Mouse (Mus musculus) retina, postnatal 1 day (tissue): Measurements from ENCODE around the gene Rasl12.
A peak's percentile ranks its signal among the peaks of the same experiment; 100 is the strongest.

Experiments used
- DNase-seq: peaks from one replicate; pipeline ENCODE4 v3.0.0-alpha.2; 2012

Gene Rasl12

DNA sequence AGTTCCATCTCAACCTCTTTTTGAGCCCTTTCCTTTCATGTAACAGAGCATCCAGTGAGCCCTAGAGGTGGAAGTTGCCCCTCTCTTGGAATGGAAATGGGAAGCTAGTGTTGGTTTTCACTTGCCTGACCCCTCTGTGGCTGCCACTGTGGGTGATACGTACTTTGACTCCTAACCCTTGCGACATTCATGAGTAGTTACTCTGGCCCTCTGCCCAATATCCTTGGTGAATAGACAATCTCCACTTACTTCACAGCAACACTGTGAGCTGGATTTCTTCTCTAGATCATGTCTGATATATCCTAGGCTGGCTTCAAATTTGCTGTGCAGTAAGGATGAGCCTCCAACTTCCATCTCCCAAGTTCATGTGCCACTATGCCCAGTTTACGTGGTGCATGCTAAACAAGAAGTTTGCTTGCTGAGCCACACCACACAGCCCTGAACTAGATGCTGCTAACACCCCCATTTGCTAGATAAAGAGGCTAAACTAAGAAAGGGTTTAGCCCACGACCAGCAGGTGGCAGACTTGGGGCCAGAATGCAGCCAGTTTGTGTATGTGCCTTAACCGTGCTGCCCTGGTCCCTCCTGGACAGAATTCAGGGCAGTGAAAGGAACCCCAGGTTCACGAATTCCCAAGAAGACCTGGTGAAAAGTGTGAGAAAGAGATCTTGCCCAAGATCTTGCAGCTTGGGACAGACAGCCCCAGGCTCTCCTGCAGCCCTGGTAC is 5.5 kb upstream of the Rasl12 start:
- peak; percentile 71 for DNase-seq

DNA sequence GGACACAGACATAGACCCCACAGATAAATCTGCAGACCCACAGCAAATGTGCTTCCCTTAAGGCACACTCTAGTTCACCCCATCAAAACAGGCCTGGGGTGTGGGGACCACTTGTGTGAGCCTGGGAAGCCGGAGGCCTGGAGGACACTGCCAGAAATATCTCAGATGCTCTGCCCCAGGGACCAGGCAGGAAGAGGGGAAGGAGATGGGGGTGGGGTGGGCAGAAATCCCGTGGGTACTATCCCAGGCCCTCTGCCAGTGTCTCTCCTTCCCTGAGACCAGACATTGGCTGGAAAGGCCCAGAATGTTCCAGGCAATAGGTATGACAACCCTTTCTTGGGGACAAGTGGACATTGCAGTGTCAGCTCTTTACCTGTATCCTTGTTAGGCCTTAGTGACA is 4.7 kb upstream of the Rasl12 start:
- no peak for DNase-seq

DNA sequence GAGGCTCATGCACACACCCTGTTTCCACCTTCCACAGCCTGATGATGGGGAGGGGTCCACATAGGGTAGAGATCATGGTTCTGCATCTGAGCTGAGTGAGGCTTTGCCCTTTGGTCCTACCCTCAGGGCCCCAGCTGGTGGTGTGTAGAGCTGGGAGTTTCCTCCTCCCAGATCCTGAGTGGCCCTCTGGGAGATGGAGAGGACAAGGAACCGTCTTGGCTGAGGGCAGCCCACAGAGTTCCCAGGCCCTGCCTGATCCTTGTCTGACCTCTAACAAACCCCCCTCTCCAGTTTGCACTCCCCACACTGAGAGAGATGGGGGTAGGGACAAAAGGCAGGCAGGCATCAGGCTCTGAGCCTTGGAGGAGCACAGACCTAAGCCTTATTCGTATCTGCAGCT is 3.9 kb upstream of the Rasl12 start:
- no peak for DNase-seq

DNA sequence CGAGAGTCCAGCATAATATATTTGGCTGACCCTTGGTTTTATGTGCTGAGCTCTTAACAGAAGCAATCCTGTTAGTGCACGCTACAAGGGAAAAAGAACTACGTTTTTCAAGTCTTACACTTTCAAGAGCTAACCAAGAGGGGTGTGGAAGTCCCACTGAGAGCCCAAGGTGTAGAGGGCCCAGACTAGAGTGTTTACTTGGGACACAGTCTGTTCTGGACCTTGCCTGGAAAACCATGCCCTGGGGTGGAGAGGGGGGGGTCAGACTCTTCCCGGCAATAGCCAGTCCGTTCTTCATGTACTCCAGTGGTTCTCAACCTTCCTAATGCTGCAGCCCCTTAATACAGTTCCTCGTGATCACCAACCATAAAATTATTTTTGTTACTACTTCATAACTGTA is 1.6 kb downstream of the Rasl12 start:
- no peak for DNase-seq

- no peak for DNase-seq
Measured at GRCm38 (mm10) chr9:65404331-65405183, 6.3 kb downstream of the Rasl12 start.

- no peak for DNase-seq
Measured at GRCm38 (mm10) chr9:65405184-65405449, 6.8 kb downstream of the Rasl12 start.

- DNase-seq, result no peak
Measured at GRCm38 (mm10) chr9:65407327-65407726, 9.0 kb downstream of the Rasl12 start.

DNA sequence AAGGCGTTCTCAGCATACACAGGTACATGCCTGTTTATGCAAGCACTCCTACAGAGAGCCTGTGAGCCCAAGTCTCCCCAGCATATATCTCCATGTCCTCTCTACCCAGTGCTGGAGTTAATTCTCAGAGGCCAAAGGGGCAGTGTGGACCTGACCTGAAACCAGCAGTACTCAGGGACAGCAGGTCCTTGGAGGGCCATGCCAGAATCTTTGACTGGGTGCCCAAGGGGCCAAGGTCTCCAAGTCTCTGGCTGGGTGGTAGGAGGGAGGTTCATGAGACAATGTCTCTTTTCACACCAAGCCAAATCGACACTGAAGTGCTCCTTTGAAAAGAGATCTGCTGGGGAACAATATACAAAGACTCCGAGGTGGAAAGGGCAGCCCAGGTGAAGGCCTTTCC is 9.6 kb downstream of the Rasl12 start:
- no peak for DNase-seq

- no peak for DNase-seq
Measured at GRCm38 (mm10) chr9:65408871-65409295, 10.6 kb downstream of the Rasl12 start.

GRCm38 (mm10) chr9:65410378-65410777 is 12.1 kb downstream of the Rasl12 start:
- no peak for DNase-seq

GRCm38 (mm10) chr9:65411326-65411725 is 13.0 kb downstream of the Rasl12 start:
- no peak for DNase-seq

GRCm38 (mm10) chr9:65417738-65418137 is 19.4 kb downstream of the Rasl12 start:
- peak; percentile 28 for DNase-seq

DNA sequence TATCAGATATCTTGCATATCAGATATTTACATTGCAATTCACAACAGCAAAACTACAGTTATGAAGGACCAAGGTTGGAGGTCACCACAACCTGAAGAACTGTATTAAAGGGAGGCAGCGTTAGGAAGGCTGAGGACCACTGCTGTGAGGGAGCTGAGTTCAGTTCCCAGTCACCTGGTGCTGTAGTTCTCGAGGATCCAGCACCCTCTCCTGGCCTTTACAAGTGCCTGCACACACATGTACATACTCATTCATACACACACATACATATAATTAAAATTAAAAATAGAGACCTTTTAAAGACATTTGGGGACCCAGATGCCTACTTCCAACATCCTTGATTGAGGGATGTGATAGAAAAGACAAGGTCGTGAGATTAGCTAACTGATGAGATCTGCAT is 21.3 kb downstream of the Rasl12 start:
- no peak for DNase-seq

DNA sequence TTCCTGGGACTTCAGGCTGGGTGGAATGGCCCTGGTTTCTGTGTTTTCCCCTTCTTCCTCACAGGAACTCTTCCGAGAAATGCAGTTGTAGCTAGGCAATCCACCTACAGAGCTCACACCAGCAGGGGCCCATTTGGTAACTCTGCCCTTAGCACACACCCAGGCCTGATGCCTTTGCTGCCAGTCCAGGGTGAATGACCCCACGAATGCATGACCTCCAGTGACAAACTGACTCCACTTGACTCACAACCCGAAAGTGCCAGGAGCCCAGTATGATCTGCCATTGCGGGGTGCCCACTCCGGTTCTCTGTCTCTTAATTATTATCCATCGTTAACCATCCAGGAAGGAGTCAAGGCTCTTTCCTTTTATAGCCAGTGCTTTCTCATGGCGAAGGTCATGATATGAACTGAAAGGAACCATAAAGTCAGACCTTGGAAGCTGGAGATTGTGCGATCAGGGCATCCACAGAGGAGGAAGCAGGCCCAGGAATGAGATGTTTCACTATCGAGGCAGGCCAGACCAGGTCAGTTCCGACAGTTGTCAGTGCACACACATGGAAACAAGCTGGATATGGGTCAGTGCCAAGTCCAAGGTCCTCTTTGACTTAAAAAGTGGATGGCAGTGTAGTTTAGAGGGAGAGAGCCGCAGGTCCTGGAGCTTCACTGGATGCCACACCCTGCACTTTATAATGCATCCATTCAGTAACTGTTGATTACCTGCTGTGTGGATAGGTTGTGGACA is 24.6 kb downstream of the Rasl12 start, which contains the start of gene Slc51b:
Slc51b (minus strand) TSS at position 196 of the 742 bp plus-strand sequence.
- no peak for DNase-seq

GRCm38 (mm10) chr9:65424393-65424792 is 26.1 kb downstream of the Rasl12 start:
- no peak for DNase-seq

DNA sequence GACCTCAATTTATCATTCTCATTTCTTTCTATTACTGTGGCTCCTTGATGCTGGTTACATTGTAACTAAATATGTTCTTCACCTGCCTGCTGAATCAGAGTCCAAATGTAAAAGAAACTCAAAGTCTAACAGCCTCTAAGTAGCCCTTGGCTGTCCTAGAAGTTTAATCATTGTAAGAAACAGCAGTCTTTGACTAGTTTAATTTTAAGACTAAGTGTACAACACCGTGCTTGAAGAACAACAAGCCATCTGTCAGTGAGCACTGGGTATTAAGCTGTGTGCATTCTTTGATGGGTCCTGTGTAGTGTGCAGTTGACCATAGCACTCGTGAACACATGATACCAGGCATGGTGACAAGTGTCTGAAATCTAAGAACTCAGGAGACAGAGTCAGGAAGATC is 29.2 kb downstream of the Rasl12 start:
- DNase-seq, result no peak

GRCm38 (mm10) chr9:65428003-65428402 is 29.7 kb downstream of the Rasl12 start:
- no peak for DNase-seq

DNA sequence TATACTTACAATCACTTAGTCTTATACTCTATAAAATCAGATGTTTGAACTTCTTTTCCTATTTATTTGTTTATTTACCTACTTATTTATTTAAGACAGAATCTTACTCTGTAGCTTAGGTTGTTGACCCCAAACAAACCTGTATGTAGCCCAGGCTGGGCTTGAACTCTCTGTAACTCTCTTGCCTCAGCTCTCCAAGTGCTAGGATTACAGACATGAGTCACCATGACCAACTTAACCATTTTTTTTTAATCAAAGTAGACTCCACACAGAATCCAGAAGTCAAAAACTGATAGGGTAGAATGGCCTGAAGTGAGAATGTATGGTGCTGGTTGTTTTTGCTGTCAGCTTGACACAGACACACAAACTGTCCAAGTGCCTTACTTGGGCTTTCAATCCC is 32.1 kb downstream of the Rasl12 start:
- no peak for DNase-seq

GRCm38 (mm10) chr9:65430921-65431320 is 32.6 kb downstream of the Rasl12 start:
- DNase-seq, result no peak

DNA sequence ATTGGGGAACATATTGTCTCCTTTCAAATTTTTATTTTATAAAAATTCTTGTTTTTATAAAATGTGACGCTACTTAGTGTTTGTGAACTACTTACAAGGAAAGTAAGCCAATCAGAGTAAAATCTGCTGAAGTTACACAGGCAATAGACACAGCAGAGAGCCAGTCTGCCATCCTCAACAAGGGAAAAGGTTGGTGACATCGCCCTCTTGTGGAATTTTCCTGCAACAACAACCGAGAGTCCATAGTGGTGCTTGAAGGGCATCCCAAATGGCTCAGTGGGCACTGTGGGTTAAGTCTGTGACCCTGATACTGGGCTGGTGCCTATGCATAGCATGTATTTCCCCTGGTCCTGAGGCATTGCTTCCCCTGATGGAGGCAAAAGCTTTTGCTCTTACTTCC is 33.9 kb downstream of the Rasl12 start:
- DNase-seq, result peak; percentile 89

- peak; percentile 60 for DNase-seq
Measured at GRCm38 (mm10) chr9:65434140-65434539, 35.8 kb downstream of the Rasl12 start.

- no peak for DNase-seq
Measured at GRCm38 (mm10) chr9:65435211-65435610, 36.9 kb downstream of the Rasl12 start.

DNA sequence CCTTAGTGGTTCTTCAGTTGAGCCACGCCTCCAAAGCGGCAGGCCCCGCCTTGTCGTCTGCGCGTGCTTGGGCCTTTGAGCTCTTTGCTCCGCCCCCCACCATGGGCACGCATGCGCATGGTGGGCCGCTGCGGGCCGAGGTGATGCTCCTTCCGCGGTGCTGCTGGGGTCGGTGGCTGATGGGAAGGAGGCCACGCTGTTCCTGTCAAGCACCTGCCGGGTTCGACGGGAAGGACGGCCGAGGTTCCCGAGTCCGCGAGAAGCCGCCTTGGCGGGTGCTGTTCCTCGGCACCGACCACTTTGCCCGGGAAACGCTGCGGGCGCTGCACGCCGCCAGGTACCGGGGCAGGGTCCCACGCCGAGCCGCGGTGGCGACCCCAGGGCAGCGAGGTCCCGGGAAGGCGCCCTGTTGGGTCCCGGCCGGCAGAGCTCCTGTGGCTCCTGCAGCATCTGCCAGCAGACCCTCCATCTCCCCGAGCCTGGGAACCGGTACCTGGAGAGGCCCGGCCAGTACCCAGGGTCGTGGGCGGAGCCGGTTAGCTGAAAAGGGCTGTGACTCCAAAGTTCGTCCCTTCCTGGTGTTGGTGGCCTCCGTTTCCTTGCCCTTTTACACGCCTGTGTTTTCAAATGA is 37.5 kb downstream of the Rasl12 start, which contains the start of gene Mtfmt:
Mtfmt (plus strand) TSS at position 112 of the 631 bp plus-strand sequence.
- peak; percentile 96 for DNase-seq
